Mouse (Mus musculus): ENCODE data around the gene Ankfn1. TPM values are rescaled to one million over a fixed set of nuclear protein-coding genes. Genes with fewer than 3 reads are reported as not detected.

Ankfn1 gene
- polyA plus RNA-seq (2014; fragmentation: Illumina TruSeq; extraction: RNeasy Lipid Tissue Mini Kit (QIAGEN cat#74804); ENCODE audit: low read depth, low replicate concordance): not detected

DNA sequence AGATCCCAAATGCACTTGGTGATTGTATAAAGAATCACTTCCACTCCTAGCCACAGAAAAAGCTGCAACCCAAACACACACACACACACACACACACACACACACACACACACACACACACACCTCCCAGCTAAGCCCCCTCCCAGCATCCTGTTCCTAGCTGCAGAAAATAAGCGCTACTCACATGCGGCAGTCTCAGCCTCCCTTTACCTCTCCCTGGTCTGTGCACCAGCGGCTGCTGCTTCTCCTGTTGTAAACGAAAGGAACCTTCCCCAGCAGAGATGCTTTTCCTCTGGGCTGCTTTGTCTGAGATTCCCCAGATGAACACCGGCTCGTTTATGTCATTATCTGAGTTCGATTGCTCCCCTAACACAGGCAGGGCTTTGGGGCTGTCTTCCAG is at the start of gene Ankfn1:
Gene Ankfn1 (minus strand): TSS at position 223 of the 400 bp plus-strand sequence.

Other genes starting within 250 kb of the Ankfn1 start
- gene Pctp, start 225.2 kb upstream of the Ankfn1 start, polyA plus RNA-seq (2014; fragmentation: Illumina TruSeq; extraction: RNeasy Lipid Tissue Mini Kit (QIAGEN cat#74804); ENCODE audit: low read depth, low replicate concordance): 10.4 TPM

Measured in sigmoid colon, adult 10 weeks (tissue).